Mouse (Mus musculus) ES-E14 (cell line): ENCODE data around the gene Eef2.

Experiments
- HCFC1 ChIP-seq: IDR thresholded peaks from 2 replicates; pipeline ENCODE4 v1.6.1; 2012; ENCODE audit warnings: low read length, inconsistent platforms, borderline replicate concordance; ENCODE audit not compliant: insufficient read depth
- ZC3H11A ChIP-seq: IDR thresholded peaks from 2 replicates; pipeline ENCODE4 v1.6.1; 2012; ENCODE audit warnings: low read depth, mild to moderate bottlenecking, inconsistent platforms, low read length, borderline replicate concordance
- ZNF384 ChIP-seq: IDR thresholded peaks from 2 replicates; pipeline ENCODE4 v1.6.1; 2012; ENCODE audit warnings: low read depth, low read length, inconsistent platforms

GRCm38 (mm10) chr10:81165118-81165517 is 11.3 kb upstream of the Eef2 start:
- no peak for TF ChIP-seq ZNF384
- TF ChIP-seq HCFC1, result no peak
- TF ChIP-seq ZC3H11A, result no peak
